Mouse (Mus musculus) CH12.LX (cell line): ENCODE data around the gene Meis2.

Experiments
- CTCF ChIP-seq, 2 experiments: IDR thresholded peaks in 1 of 2; conservative IDR thresholded peaks in 1 of 2; 2 replicates each; pipeline ENCODE4 v1.5.1; 2011 to 2012; ENCODE audit warnings: low read depth in 2 of 2, low read length in 2 of 2, improper control_type of control experiment in 1 of 2, inconsistent platforms in 1 of 2, mild to moderate bottlenecking in 1 of 2, moderate library complexity in 1 of 2
- MAX ChIP-seq: IDR thresholded peaks from 2 replicates; pipeline ENCODE4 v1.6.1; 2011; ENCODE audit warnings: low read length, improper control_type of control experiment
- MYC ChIP-seq: IDR thresholded peaks from 2 replicates; pipeline ENCODE4 v1.6.1; 2011; ENCODE audit warnings: low read depth, mild to moderate bottlenecking, improper control_type of control experiment, low read length

GRCm38 (mm10) chr2:116018781-116019465, 46.7 kb downstream of the Meis2 start:
- no peak for TF ChIP-seq CTCF (conservative IDR thresholded peaks at IDR 0.05 in 1 of 2, IDR thresholded peaks at IDR 0.05 in 1 of 2; ENCODE audit: low read depth in 2 of 2, low read length in 2 of 2)
- no peak for TF ChIP-seq MAX
- TF ChIP-seq MYC: no peak
